Mouse (Mus musculus) thymus, adult 2 months (tissue): ENCODE results near the gene Olfr1302. TPM values are rescaled to one million over a fixed set of nuclear protein-coding genes. Genes with fewer than 3 reads are reported as not detected.

ENCODE experiments used
- DNase-seq: peaks from one replicate; pipeline ENCODE4 v3.0.0; 2021
- H3K27ac ChIP-seq: fragments of 200-500 bp; 2 replicates; pipeline ENCODE4 v1.5.1; 2012; ENCODE audit warnings: low read length, control low read depth; ENCODE audit not compliant: control insufficient read depth, insufficient read depth
- H3K27me3 ChIP-seq: fragments of 200-500 bp; 2 replicates; pipeline ENCODE4 v1.6.1; 2012; ENCODE audit warnings: mild to moderate bottlenecking, low read length, moderate library complexity, mixed read lengths; ENCODE audit not compliant: control insufficient read depth, insufficient read depth
- H3K36me3 ChIP-seq: fragments of 200-500 bp; 2 replicates; pipeline ENCODE4 v1.6.1; 2012; ENCODE audit warnings: mild to moderate bottlenecking, low read length, moderate library complexity; ENCODE audit not compliant: control insufficient read depth, insufficient read depth
- H3K4me1 ChIP-seq: fragments of 200-500 bp; replicated peaks from 2 replicates; pipeline ENCODE4 v1.6.1; 2012; ENCODE audit warnings: low read length; ENCODE audit not compliant: control insufficient read depth, insufficient read depth
- H3K4me3 ChIP-seq: fragments of 200-500 bp; 2 replicates; pipeline ENCODE4 v1.5.1; 2012; ENCODE audit warnings: mild to moderate bottlenecking, low read length, control low read depth, moderate library complexity; ENCODE audit not compliant: control insufficient read depth, insufficient read depth
- CTCF ChIP-seq: fragments of 200-500 bp; IDR thresholded peaks from 2 replicates; pipeline ENCODE4 v1.5.1; 2012; ENCODE audit warnings: mild to moderate bottlenecking, control low read depth, low read length, moderate library complexity, borderline replicate concordance; ENCODE audit not compliant: control insufficient read depth, poor library complexity, insufficient read depth; ENCODE audit errors: extremely low read depth
- POLR2A ChIP-seq: fragments of 200-500 bp; IDR thresholded peaks from 2 replicates; pipeline ENCODE4 v1.6.1; 2012; ENCODE audit warnings: mild to moderate bottlenecking, low read length, control low read depth, moderate library complexity; ENCODE audit not compliant: control insufficient read depth, poor library complexity, insufficient read depth; ENCODE audit errors: extremely low read depth
- WGBS: fragments of 180-500 bp; shearing (Covaris S2); methylation state at CpG from one replicate; pipeline ENCODE4 v1.1.7; 2018; 5-methylcytosine and 5-hydroxymethylcytosine counted together
- polyA plus RNA-seq: library from polyadenylated mRNA; depleted of rRNA; stranded (reverse); fragments of >200 nt; gene quantifications from 2 replicates; pipeline ENCODE4 v1.2.3, GENCODE M21; 2012; rRNA removed

Gene Olfr1302
- polyA plus RNA-seq, result not detected in 2 replicates

DNA sequence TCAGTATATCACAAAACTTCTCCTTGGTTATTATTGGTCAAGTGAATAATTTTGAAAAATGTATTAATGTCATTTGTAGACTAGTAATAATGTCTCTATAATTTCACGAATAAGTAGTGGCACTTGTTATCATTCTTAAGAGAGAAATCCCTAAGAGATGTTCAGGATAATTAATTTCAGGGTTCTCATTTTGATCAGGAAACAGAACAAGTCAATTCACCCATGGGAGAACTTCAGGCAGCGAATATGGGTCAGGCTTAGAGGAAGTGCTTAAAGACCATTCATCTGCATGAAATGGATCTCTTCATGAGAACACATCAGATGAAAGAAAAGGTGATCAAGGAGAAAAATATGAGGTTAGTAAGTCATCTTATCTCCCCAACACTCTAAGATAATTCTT lies at the start of gene Olfr1302:
Olfr1302 (plus strand) TSS at position 301 of the 400 bp plus-strand sequence.
- Histone ChIP-seq H3K4me3 (no peak within 1 kb of the TSS), H3K27me3 (no peaks in the 10 kb centered on the region), H3K4me1 (no peaks in the 10 kb centered on the region), H3K36me3 (no peaks in the 10 kb centered on the region), H3K27ac (no peak within 1 kb of the TSS)
- 82% methylated on average over 2 of the region's 2 CpGs for WGBS
- TF ChIP-seq CTCF (no peak), POLR2A (no peak)
- no peak for DNase-seq

DNA sequence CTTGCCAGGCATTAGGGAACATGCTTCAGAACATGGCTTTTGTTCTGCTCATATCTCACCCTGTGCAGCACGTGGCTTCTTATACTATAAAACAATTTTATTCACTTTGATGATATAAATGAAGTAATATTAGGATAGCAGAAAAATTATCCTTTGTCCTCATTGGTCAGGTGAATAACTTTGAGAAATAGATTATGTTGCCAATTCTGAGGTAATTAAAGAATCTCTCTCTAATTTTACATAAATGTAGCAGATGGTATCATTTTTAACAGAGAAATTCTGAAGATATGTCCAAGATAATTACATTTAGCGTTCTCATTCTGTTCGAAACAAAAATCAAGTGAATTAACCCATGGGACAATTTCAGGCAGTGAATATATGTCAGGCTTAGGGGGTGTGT lies 26.5 kb upstream of the Olfr1302 start, which contains the start of gene Olfr1301:
Olfr1301 (plus strand) TSS at position 301 of the 400 bp plus-strand sequence.
- H3K27me3 ChIP-seq, result no peaks in the 10 kb centered on the region
- H3K4me1 ChIP-seq, result no peaks in the 10 kb centered on the region
- no peak for DNase-seq
- H3K4me3 ChIP-seq, result no peak within 1 kb of the TSS
- no peak within 1 kb of the TSS for H3K27ac ChIP-seq
- H3K36me3 ChIP-seq, result no peaks in the 10 kb centered on the region
- 89% methylated on average over 3 of the region's 3 CpGs for WGBS
- TF ChIP-seq POLR2A (no peak), CTCF (no peak)

DNA sequence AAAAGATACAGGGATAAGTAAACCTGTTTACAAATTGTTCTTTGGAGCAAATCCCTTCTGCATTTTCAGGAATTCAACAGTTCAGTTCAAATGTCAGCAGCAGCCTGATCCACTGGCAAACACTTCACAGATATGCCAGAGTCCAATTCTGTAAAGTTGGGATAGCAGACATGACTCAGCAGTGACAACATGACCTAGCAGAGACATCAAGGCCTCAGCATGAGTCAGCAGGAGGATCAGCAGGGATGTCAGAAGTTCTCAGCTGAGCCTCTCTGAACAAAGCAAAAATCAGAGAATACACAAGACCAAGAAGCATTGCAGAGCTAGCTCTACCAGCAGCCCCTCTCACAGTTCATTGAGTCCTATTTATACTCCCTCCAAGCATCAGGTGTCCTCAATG lies 35.7 kb downstream of the Olfr1302 start:
- H3K27me3 ChIP-seq, result no peaks in the 10 kb centered on the region
- H3K4me3 ChIP-seq, result no peak overlapping the region
- H3K4me1 ChIP-seq, result no peaks in the 10 kb centered on the region
- no peaks in the 10 kb centered on the region for H3K36me3 ChIP-seq
- DNase-seq, result no peak
- TF ChIP-seq POLR2A (no peak), CTCF (no peak)
- H3K27ac ChIP-seq, result no peak overlapping the region

DNA sequence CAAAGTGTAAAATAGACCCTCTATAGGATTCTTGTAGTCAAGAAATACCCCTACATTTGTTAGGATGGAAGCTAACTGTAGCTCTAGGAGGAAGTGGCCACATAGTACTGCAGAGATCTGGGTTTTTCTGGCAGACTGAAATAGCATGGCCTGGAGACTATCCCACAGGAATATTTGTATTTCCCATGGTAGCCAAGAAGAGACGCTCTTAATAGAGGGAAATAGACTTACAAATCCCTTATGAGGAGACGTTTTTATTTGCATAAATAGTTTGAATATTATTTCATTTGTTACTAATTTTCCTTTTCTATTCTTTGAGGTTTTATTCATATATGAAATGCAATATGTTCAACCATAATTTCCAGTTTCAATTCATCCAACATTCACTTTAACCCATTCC lies 43.0 kb downstream of the Olfr1302 start, which contains the start of gene Olfr1303:
Olfr1303 (minus strand) TSS at position 101 of the 400 bp plus-strand sequence.
- H3K4me1 ChIP-seq, result no peaks in the 10 kb centered on the region
- H3K36me3 ChIP-seq, result no peaks in the 10 kb centered on the region
- no peak for TF ChIP-seq CTCF
- no peak for TF ChIP-seq POLR2A
- no peaks in the 10 kb centered on the region for H3K27me3 ChIP-seq
- WGBS, result 80% methylated on average over 2 of the region's 2 CpGs
- no peak within 1 kb of the TSS for H3K4me3 ChIP-seq
- no peak for DNase-seq
- H3K27ac ChIP-seq, result no peak within 1 kb of the TSS

Other genes with a start within 250 kb of the Olfr1302 start
- gene Olfr1294, start 237.1 kb upstream of the Olfr1302 start, polyA plus RNA-seq, result not detected in 2 replicates
- not detected in 2 replicates for gene Olfr1295, start 207.7 kb upstream of the Olfr1302 start, polyA plus RNA-seq
- not detected in 2 replicates for gene Olfr1297, start 150.9 kb upstream of the Olfr1302 start, polyA plus RNA-seq
- gene Olfr1298, start 128.2 kb upstream of the Olfr1302 start, polyA plus RNA-seq, result not detected in 2 replicates
- gene Olfr1299, start 116.0 kb upstream of the Olfr1302 start, polyA plus RNA-seq, result not detected in 2 replicates
- gene Olfr1301, start 26.4 kb upstream of the Olfr1302 start, polyA plus RNA-seq, result not detected in 2 replicates
- not detected in 2 replicates for gene Olfr1303, start 42.9 kb downstream of the Olfr1302 start, polyA plus RNA-seq
- not detected in 2 replicates for gene Olfr1305, start 99.7 kb downstream of the Olfr1302 start, polyA plus RNA-seq
- gene Olfr1306, start 138.8 kb downstream of the Olfr1302 start, polyA plus RNA-seq, result not detected in 2 replicates
- gene Olfr1307, start 172.0 kb downstream of the Olfr1302 start, polyA plus RNA-seq, result not detected in 2 replicates
- not detected in 2 replicates for gene Olfr1308, start 187.5 kb downstream of the Olfr1302 start, polyA plus RNA-seq
- not detected in 2 replicates for gene Olfr1309, start 212.9 kb downstream of the Olfr1302 start, polyA plus RNA-seq
- not detected in 2 replicates for gene Olfr1310, start 235.3 kb downstream of the Olfr1302 start, polyA plus RNA-seq
- not detected in 2 replicates for gene Olfr1311, start 247.0 kb downstream of the Olfr1302 start, polyA plus RNA-seq